Mouse (Mus musculus): ENCODE results near the gene Rps12-ps3.

DNA sequence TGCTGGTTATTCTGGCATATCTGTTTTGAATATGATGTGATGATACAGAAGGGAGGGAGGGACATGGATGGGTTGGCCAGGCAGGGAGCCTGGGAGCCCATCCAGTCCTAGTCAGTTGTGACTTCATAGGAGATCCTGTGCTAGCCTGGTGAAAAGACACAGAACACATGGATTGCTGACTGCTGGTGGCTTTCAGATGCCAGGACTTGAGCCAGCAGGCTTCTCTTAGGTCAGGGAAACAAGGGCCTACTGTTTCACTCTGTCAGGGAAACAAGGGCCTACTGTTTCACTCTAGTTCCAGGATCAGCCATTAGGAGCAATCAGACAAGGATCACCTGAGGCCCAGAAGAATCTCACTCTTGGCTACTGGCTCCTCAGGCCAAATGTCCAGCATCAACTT, 41.2 kb upstream of the Rps12-ps3 start:
- TF ChIP-seq CTCF (IDR thresholded peaks at IDR 0.05; ENCODE audit: control insufficient read depth, insufficient read depth, insufficient replicate concordance, low read depth, low read length) (no peak), POLR2A (IDR thresholded peaks at IDR 0.05; ENCODE audit: control insufficient read depth, low read depth, low read length) (no peak)

Data from testis, adult 2 months (tissue).